In genomic region chr11:102818121-102819020, GRCm38 (mm10) we compare ENCODE assay signal across 8 mouse cellular contexts. TPM values are rescaled to one million over a fixed set of nuclear protein-coding genes. Genes with fewer than 3 reads are reported as not detected.
A peak's percentile ranks its signal among the peaks of the same experiment; 100 is the strongest.
DNase-seq lines count a peak whose midpoint lies in the region; ATAC-seq lines count a peak whose summit lies in the region.

No protein-coding gene starts in this region.

- no peaks in the 10 kb centered on the region for H3K27me3 ChIP-seq in heart, embryonic 14.5 days (ENCODE audit: control insufficient read depth, insufficient read depth, low read length)
- no peaks in the 10 kb centered on the region for H3K27me3 ChIP-seq in limb, embryonic 11.5 days (ENCODE audit: control insufficient read depth, insufficient read depth, low read length)
- peaks cover 3% of the 10 kb centered on the region; the same call in 1 of the 2 replicates for H3K27me3 ChIP-seq in midbrain, embryonic 16.5 days (ENCODE audit: control insufficient read depth, insufficient read depth, low read depth, low read length)

- ATAC-seq in heart, embryonic 14.5 days (ENCODE audit: insufficient number of reproducible peaks, insufficient read depth, low FRiP score, low read depth) = peak; percentile 50; the same call in 1 of the 2 replicates
- 0 out of 2 replicates have a peak, but pooled peaks have one; percentile 7 for ATAC-seq in limb, embryonic 11.5 days (ENCODE audit: insufficient number of reproducible peaks, low FRiP score, low TSS enrichment, low read depth)
- peak; percentile 40; the same call in 1 of the 2 replicates for ATAC-seq in midbrain, embryonic 16.5 days

- peak; percentile 13 to 16 for DNase-seq in lung, adult 18-20 months
- DNase-seq in lung, postnatal 25 days (ENCODE audit: low spot score) = no peak
- peak; percentile 71 for DNase-seq in limb, embryonic 11.5 days (ENCODE audit: low spot score)
- peak; percentile 19 for DNase-seq in urinary bladder, postnatal 25 days (ENCODE audit: low spot score)
- no peak for DNase-seq in spleen, adult 12 weeks (ENCODE audit: low spot score)

- under 1% methylated on average over 57 of the region's 92 CpGs for WGBS in heart, embryonic 14.5 days
- WGBS in limb, embryonic 11.5 days = under 1% methylated on average over 63 of the region's 92 CpGs
- WGBS in midbrain, embryonic 16.5 days = 0% methylated on average over 68 of the region's 92 CpGs

- peak overlapping the region; percentile 99 for H3K9ac ChIP-seq in heart, embryonic 14.5 days (ENCODE audit: low read length)
- peak overlapping the region; percentile 100 for H3K9ac ChIP-seq in limb, embryonic 11.5 days (ENCODE audit: low read length)
- H3K9ac ChIP-seq in midbrain, embryonic 16.5 days (ENCODE audit: low read depth, low read length) = peak overlapping the region; percentile 87

- no peaks in the 10 kb centered on the region for H3K36me3 ChIP-seq in heart, embryonic 14.5 days (ENCODE audit: control insufficient read depth, insufficient read depth, low read length)
- H3K36me3 ChIP-seq in limb, embryonic 11.5 days (ENCODE audit: control insufficient read depth, insufficient read depth, low read length) = no peaks in the 10 kb centered on the region
- H3K36me3 ChIP-seq in midbrain, embryonic 16.5 days (ENCODE audit: control insufficient read depth, insufficient read depth, low read length) = no peaks in the 10 kb centered on the region

- H3K4me3 ChIP-seq in brown adipose tissue, adult 24 weeks (ENCODE audit: insufficient read depth, low read depth, low read length) = peak overlapping the region; percentile 55
- peak overlapping the region; percentile 94 to 97 for H3K4me3 ChIP-seq in heart, embryonic 14.5 days (ENCODE audit: control insufficient read depth in 1 of 2, insufficient read depth in 1 of 2, low read depth in 1 of 2, low read length in 2 of 2)
- H3K4me3 ChIP-seq in limb, embryonic 11.5 days (ENCODE audit: low read depth, low read length) = peak overlapping the region; percentile 95
- H3K4me3 ChIP-seq in midbrain, embryonic 16.5 days (ENCODE audit: low read depth, low read length) = peak overlapping the region; percentile 86

- peak overlapping the region; percentile 60 for H3K27ac ChIP-seq in brown adipose tissue, adult 24 weeks (replicated peaks; ENCODE audit: low read depth, low read length)
- H3K27ac ChIP-seq in heart, embryonic 14.5 days (replicated peaks in 1 of 2; ENCODE audit: control insufficient read depth in 1 of 2, insufficient read depth in 1 of 2, low read depth in 2 of 2, low read length in 2 of 2) = peak overlapping the region; percentile 96 to 99
- peak overlapping the region; percentile 100 for H3K27ac ChIP-seq in limb, embryonic 11.5 days (replicated peaks; ENCODE audit: low read depth, low read length)
- peak overlapping the region; percentile 85 for H3K27ac ChIP-seq in midbrain, embryonic 16.5 days (ENCODE audit: low read length)

- H3K9me3 ChIP-seq in heart, embryonic 14.5 days (ENCODE audit: control insufficient read depth, low read length) = no peaks in the 10 kb centered on the region
- H3K9me3 ChIP-seq in limb, embryonic 11.5 days (ENCODE audit: control insufficient read depth, low read length) = no peaks in the 10 kb centered on the region
- no peaks in the 10 kb centered on the region for H3K9me3 ChIP-seq in midbrain, embryonic 16.5 days (replicated peaks; ENCODE audit: control insufficient read depth, low read length, poor library complexity, severe bottlenecking)

- H3K4me1 ChIP-seq in brown adipose tissue, adult 24 weeks (ENCODE audit: control insufficient read depth, insufficient read depth, insufficient read length, low read length) = no peaks in the 10 kb centered on the region
- H3K4me1 ChIP-seq in heart, embryonic 14.5 days (ENCODE audit: control insufficient read depth in 2 of 2, insufficient read depth in 2 of 2, low read length in 2 of 2) = peaks cover 3 to 32% of the 10 kb centered on the region in 2 experiments
- H3K4me1 ChIP-seq in limb, embryonic 11.5 days (ENCODE audit: control insufficient read depth, insufficient read depth, low read length) = peaks cover 6% of the 10 kb centered on the region; the same call in 1 of the 2 replicates
- H3K4me1 ChIP-seq in midbrain, embryonic 16.5 days (ENCODE audit: control insufficient read depth, insufficient read depth, low read length) = peaks cover 18% of the 10 kb centered on the region

- peak overlapping the region; percentile 85 for H3K4me2 ChIP-seq in heart, embryonic 14.5 days (ENCODE audit: low read length)
- peak overlapping the region; percentile 82 for H3K4me2 ChIP-seq in limb, embryonic 11.5 days (ENCODE audit: low read depth, severe bottlenecking)
- peak overlapping the region; percentile 87 for H3K4me2 ChIP-seq in midbrain, embryonic 16.5 days (ENCODE audit: low read length)

RNA-seq across cellular contexts. Expression of gene Gjc1, which starts 1.1 kb away (rescaled TPM):
- 4.6 and 5.0 TPM in 2 replicates for polyA plus RNA-seq in brown adipose tissue, adult 24 weeks (2012; ENCODE audit: insufficient read depth, insufficient read length, missing spikeins)
- polyA plus RNA-seq in heart, embryonic 14.5 days (2014; fragmentation: Nextera tagmentation; extraction: Ambion mirVana) = 53.8 and 54.9 TPM in 2 replicates
- polyA plus RNA-seq in limb, embryonic 11.5 days (2014; fragmentation: Nextera tagmentation; extraction: Ambion mirVana) = 105 and 106 TPM in 2 replicates
- polyA plus RNA-seq in midbrain, embryonic 16.5 days (2015; fragmentation: Nextera tagmentation; extraction: Ambion mirVana) = 25.8 and 28.2 TPM in 2 replicates

RNA-seq across cellular contexts. Expression of gene Higd1b, which starts 17.3 kb away (rescaled TPM):
- 8.1 and 20.1 TPM in 2 replicates for polyA plus RNA-seq in brown adipose tissue, adult 24 weeks (2012; ENCODE audit: insufficient read depth, insufficient read length, missing spikeins)
- 0.61 and 0.67 TPM in 2 replicates for polyA plus RNA-seq in heart, embryonic 14.5 days (2014; fragmentation: Nextera tagmentation; extraction: Ambion mirVana)
- 0.23 TPM in 1 of 2 replicates, not detected in the other for polyA plus RNA-seq in limb, embryonic 11.5 days (2014; fragmentation: Nextera tagmentation; extraction: Ambion mirVana)
- 15.7 and 19.3 TPM in 2 replicates for polyA plus RNA-seq in midbrain, embryonic 16.5 days (2015; fragmentation: Nextera tagmentation; extraction: Ambion mirVana)

RNA-seq across cellular contexts. Expression of gene Adam11, which starts 57.1 kb away (rescaled TPM):
- polyA plus RNA-seq in brown adipose tissue, adult 24 weeks (2012; ENCODE audit: insufficient read depth, insufficient read length, missing spikeins) = 0.59 and 1.4 TPM in 2 replicates
- 5.9 and 7.3 TPM in 2 replicates for polyA plus RNA-seq in heart, embryonic 14.5 days (2014; fragmentation: Nextera tagmentation; extraction: Ambion mirVana)
- 14.2 and 15.4 TPM in 2 replicates for polyA plus RNA-seq in limb, embryonic 11.5 days (2014; fragmentation: Nextera tagmentation; extraction: Ambion mirVana)
- 32.2 and 34.9 TPM in 2 replicates for polyA plus RNA-seq in midbrain, embryonic 16.5 days (2015; fragmentation: Nextera tagmentation; extraction: Ambion mirVana)

Comparison
In these comparisons a context has a peak if more than half of its experiments do, and no peak if none do; other contexts are left out.
1. DNase-seq: peak in lung, adult 18-20 months (2 of 2), limb, embryonic 11.5 days (single experiment) and urinary bladder, postnatal 25 days (single experiment); none in lung, postnatal 25 days (single experiment) and spleen, adult 12 weeks (single experiment).
2. Peak in every context shown above with its lines, with median percentiles within 50 percentile points of each other: H3K27ac ChIP-seq, H3K4me3 ChIP-seq, ATAC-seq, H3K4me2 ChIP-seq and H3K9ac ChIP-seq.